Mouse (Mus musculus) retina, embryonic 14.5 days (tissue): ENCODE measurements around the gene Smpdl3a.
A peak's percentile ranks its signal among the peaks of the same experiment; 100 is the strongest.

Experiments
- DNase-seq: peaks from one replicate; pipeline ENCODE4 v3.0.0-alpha.2; 2015; ENCODE audit warnings: low spot score

Smpdl3a gene

GRCm38 (mm10) chr10:57794018-57794417 is at the start of gene Smpdl3a:
Gene Smpdl3a (plus strand): TSS chr10:57794335.
- no peak for DNase-seq

GRCm38 (mm10) chr10:57745452-57745851 is 48.7 kb upstream of the Smpdl3a start:
- DNase-seq = no peak

GRCm38 (mm10) chr10:57747127-57747526 is 47.0 kb upstream of the Smpdl3a start:
- no peak for DNase-seq

DNA sequence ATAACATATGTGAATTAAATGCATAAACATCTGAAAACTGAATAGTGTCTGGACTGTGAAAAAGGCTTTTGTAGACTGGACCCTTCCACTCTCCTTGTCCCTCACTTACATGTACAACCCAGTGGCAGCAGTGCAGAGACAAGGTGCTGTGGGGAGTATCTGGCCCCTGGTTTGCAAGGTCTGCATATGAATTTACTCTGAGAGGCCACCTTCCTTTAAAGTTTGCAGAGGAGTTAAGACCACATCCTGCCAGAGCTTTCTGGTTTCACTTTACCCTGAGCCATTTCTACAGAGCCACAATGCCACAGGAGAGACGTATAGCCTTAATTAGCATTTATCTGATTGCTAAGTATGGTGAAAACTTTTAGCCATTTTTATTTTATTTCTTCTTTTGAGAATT is 40.8 kb upstream of the Smpdl3a start:
- no peak for DNase-seq

GRCm38 (mm10) chr10:57755201-57755736 is 38.9 kb upstream of the Smpdl3a start:
- DNase-seq = no peak

- DNase-seq = no peak
Observed at GRCm38 (mm10) chr10:57758999-57759398, 35.1 kb upstream of the Smpdl3a start.

- no peak for DNase-seq
Observed at GRCm38 (mm10) chr10:57760694-57761093, 33.4 kb upstream of the Smpdl3a start.

- DNase-seq = no peak
Observed at GRCm38 (mm10) chr10:57763044-57763443, 31.1 kb upstream of the Smpdl3a start.

DNA sequence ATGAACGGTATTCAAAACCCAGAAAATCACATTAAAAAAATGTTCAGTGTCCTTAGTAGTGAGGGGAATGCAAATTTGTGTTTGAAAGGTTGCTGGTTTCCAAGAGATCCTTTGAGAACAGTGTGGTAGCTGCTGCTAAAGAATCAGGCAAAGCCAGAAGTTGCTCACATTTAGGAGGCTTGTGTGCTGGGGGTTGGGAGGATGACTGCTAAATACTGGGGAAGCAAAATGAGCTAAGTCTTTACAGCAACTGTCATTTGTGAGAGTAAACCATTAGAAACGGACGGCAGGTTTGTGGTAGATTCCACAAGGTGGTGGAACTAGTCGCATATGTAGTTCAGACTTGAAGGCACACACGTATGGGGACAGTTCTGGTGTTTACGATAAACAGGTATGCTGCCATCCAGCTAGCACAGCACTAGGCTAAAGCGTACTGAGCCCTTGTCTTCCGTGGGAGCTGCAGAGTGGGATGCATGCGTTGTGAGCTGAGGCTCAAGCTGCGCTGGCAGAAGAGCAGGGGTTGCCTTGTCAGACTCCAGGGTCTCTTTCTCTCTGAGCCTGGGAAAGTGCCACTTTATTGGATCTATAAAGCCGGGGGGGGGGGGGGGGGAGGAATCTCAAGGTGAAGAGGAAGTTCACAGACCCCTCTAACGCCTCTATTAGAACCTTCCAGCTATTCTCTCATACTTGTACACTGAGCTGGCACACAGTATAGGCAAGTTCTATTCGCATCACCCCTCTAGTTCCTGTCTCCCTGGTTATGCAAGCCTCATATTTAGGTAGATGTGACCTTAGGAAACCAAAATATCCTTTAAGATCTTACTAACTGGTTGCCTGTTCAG is 10.6 kb upstream of the Smpdl3a start:
- no peak for DNase-seq

- DNase-seq = peak; percentile 79
Observed at GRCm38 (mm10) chr10:57784131-57784875, 9.8 kb upstream of the Smpdl3a start.

GRCm38 (mm10) chr10:57784876-57785150 is 9.3 kb upstream of the Smpdl3a start, which contains the start of gene Fabp7:
Gene Fabp7 (plus strand): TSS chr10:57784881.
- DNase-seq = no peak

DNA sequence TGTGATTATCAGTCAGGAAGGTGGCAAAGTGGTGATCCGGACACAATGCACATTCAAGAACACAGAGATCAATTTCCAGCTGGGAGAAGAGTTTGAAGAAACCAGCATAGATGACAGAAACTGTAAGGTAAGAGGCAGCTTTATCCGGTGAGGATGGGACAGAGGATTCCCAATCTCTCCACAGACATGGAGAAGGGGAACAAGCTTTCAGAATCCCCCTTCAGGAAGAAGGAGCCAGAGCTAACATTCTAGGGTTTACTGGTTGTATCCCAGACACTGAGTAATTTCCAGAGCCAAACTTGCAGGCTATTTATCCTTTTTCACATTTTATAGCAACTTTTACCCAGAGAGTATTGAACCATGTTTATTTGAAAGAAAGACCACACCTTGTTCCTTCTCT is 8.6 kb upstream of the Smpdl3a start:
- DNase-seq = no peak

- no peak for DNase-seq
Observed at GRCm38 (mm10) chr10:57792957-57793356, 1.2 kb upstream of the Smpdl3a start.

- DNase-seq = peak; percentile 51
Observed at GRCm38 (mm10) chr10:57794491-57795461, 641 bp downstream of the Smpdl3a start.

- DNase-seq = peak; percentile 11
Observed at GRCm38 (mm10) chr10:57795542-57795941, 1.4 kb downstream of the Smpdl3a start.

GRCm38 (mm10) chr10:57796057-57796456 is 1.9 kb downstream of the Smpdl3a start:
- DNase-seq = peak; percentile 48

GRCm38 (mm10) chr10:57799486-57799885 is 5.4 kb downstream of the Smpdl3a start:
- no peak for DNase-seq

- DNase-seq = no peak
Observed at GRCm38 (mm10) chr10:57807754-57808153, 13.6 kb downstream of the Smpdl3a start.

DNA sequence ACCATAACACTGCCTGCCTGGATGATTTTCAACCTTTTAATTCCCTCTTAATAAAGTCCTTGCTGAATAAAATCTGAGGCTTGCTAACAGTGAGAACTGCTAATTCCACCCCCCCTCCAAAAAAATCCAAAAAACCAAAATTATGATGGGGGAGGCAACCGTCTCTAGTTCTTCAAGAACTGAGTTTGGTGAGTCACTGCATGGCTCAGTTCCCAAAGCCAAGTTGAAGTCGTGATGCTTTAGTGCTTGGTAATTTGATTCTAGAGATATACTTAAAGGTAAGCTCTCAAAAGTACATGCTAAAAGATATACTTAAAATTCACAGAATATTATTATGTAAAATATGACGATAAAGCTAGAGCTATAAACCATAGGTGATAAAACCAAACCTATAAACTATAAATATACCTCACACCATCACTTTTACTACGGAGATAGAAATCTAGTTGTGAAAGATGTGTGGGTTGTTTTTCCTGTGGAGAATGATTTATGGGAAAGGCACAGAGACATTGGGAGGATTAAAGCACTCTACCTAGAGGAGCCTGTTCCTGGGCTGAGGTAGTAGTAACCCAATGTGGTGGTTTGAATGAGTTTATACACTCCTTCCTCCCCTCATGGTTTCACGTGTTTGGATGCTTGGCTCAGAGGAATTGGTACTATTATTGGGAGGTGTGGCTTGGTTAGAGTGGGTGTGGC is 18.2 kb downstream of the Smpdl3a start:
- DNase-seq = no peak

DNA sequence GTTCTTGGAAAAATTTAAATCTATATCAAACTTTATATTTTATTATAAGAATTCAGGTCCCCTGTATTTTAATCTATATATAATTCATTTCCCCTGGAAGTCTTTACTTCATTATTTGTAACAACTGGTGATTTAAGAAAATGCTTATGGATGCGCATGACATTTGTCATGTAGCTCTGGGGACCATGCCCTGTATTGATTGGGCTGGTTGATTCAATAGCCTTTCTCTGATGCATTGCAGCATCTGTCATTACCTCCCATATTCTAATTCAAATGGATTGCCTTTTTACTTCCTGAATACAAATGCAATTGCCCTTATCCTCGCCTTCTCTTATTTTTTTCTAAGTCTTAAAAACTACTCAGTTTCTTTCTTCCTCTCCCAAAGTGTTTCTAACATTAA is 20.2 kb downstream of the Smpdl3a start:
- DNase-seq = no peak

- DNase-seq = no peak
Observed at GRCm38 (mm10) chr10:57815869-57816268, 21.7 kb downstream of the Smpdl3a start.
